Mouse (Mus musculus) CD8-positive naive resting alpha-beta T cell, adult 2 months (primary cell): ENCODE measurements around the gene Tex26.

Source experiments
- DNase-seq, 2 experiments: peaks; one replicate each; pipeline ENCODE4 v3.0.0; 2022; ENCODE audit warnings: low read depth in 2 of 2, low spot score in 2 of 2

The Tex26 gene

DNA sequence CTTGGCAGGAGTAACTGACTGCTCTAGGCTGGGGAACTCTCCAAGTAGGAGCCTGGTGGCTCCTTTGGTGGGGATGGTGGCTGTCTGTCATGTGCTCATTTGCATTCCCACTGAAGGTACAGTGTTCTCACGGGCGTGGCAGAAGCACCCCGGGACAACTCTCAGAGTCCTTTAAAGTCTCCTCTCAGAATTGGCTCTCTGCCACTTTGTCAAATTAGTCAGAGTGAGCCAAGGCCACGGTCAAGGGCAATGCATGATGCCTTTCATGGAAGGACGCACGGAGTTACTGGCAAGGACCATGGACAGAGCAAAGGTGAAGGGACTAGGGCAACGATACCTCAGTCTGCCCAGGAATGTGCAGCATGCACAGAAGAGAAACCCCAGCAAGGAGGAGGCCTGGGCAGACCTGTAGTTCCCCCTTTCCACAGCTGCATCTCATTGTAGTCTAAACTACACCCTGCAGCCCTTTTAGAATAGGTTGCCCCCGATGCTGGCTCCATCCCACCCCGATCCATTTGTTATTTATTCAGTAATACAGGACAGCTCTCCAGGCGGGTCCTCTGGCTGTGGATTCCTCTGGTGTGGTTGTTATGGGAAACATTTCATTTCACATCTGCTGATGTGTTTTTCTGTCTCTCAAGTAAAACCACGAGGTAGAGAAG lies 49.0 kb downstream of the Tex26 start:
- no peak for DNase-seq

DNA sequence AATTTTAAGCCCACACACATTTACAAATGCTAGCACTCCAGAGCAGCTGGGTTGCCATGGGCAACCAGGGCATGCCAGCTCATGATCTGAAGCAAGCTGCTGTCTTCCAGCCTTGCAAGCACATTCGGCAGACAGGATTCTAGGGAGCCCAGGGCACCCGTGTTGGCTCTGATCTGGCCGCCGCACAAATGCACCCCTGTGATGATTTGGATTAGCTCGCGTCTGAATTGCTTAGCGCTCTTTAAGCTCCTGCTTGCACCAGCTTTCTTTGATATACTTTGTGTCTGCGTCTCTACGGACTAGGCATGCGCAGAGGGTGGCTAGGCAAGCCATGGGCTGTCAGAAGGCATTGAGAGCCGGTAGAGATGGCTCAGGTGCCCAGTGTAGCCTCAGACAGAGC lies 49.7 kb downstream of the Tex26 start:
- no peak for DNase-seq

DNA sequence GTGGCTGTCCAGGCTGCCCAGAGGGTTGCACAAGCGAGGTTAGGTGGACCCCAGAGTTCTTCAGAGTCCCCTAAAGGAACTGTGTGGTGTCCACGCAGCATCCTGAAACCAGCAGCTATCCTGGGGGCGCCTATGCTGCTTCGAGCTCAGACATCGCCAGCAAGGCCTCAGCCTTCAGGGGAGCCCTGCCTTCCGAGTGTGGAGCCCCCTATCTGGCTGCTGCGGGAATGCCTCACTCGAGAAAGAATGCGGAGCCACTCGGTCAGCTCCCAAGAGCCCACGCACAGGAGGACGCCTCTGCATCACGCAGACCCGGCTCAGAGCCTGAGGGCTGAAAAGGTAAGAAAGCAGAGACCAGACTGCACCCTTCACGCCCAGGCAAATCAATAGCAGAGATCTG lies 50.8 kb downstream of the Tex26 start:
- no peak for DNase-seq

DNA sequence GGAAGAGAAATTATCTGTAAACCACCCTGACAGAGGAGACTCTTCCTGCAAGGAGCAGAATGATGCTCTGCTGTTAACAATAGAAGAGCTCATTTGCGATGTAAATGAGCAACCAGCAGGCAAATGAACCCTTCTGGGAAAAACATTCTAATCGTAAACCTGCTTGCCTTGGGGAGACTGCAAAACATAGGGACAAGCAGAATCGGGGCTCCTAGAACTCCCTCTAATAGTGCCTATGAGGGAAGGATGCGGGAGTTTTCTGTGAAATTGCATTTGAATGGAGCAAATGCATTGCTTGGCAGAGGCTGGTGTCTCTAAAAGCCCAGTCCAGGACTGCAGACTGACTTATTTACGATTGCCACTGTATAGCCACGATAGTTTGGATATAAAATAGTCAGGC lies 56.2 kb downstream of the Tex26 start:
- DNase-seq = no peak

DNA sequence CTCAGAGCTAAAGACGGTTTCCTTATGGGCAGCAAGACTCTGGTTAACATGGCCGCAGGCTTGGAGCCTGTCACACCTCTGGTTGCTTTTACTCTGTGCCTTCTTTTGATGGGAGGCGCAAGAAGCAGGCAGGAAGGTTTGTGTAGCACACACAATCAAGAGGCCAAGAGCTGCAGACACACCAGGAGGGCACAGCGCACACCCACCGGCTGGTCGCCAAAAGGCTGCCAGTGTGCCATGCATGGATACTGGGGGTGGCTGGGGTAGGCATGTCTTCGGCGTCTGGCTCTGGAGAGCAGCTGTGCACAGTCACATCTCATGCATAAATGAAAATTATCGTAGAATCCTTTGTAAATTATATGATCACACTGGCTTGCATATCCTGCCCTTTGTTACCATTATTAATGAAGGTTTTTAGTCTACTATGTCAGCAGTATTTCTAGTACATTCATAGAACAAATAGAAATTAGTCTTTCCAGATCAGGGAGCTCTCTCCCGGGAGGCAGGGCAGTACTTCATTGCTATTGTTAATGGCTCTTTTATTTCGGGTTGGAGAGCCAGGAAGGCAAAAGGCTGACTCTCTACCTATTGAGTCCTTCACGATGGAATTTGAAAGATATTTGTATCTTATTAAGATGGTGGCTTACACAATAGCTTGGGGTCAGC lies 57.1 kb downstream of the Tex26 start:
- no peak for DNase-seq

DNA sequence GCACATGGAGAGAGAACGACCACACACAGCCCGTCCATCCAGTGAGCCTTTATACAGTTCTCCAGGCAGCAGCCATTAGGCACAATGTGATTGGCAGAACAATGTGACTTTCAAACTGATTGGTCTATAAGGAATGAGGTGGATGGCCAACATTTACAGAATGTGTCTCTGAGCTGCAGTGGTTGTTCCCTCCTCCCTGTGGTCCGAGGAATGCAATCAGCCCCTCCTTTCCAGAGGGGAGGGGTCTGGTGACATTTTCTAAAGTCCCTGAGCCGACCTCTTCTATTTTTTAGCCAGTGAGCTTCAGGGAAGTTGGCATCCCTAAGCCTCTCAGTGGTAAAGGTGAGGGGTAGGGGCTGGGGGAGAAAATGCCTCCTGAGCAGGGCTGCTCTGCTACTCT lies 60.5 kb downstream of the Tex26 start:
- DNase-seq = no peak

DNA sequence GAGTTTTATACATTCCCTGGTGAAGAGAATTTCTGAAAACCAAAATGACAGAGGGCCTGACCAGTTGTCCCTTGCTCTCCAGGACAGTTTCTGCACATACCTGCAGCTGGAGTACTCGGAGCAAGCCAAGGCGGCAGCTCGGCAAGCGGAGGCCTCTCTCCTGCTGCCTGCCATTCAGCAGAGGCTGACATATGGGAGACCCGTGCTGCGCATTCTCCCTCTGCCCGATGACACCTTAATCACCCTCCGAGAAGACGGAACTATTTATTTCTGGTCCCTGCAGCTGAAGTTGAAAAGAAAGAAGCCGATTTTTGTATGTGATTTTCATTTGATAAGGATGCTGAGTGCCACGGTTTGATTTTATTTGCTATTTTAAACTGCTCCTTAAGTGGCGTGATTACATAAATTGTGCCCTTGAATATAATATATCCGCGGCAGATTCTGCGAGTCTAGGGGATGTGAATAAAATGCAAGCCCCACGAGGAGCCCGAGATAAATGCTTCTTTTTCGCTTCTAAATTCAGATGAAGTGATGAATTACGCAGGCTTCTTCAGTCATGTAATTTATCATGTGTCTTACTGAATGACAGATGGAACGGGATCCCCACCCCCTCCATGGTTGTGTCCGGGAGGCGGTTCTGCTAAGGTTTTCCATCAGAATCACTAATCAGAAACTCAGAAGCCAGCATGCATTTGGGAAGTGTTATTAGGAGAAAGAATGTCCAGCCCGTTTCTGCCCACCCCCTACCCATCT lies 64.1 kb downstream of the Tex26 start:
- DNase-seq = no peak

DNA sequence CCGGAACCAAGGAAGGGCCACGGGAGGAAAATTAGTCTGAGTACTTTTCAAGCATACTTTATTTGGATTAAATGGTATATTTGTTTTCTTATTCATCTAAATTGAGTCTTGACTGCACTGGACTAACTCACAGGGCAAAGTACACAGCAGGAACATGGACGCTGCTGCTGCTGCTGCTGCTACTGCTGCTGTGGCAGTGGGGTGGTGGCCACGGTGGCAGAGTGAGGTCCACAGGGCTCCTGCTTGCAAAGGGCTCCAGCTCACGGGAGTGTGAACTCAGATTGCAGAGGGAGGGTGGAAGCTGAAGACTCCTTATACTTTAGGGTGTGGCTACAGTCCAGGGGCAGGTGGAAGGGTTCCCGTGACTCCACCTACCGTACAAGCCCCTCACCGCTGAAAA lies 65.5 kb downstream of the Tex26 start:
- DNase-seq = no peak

DNA sequence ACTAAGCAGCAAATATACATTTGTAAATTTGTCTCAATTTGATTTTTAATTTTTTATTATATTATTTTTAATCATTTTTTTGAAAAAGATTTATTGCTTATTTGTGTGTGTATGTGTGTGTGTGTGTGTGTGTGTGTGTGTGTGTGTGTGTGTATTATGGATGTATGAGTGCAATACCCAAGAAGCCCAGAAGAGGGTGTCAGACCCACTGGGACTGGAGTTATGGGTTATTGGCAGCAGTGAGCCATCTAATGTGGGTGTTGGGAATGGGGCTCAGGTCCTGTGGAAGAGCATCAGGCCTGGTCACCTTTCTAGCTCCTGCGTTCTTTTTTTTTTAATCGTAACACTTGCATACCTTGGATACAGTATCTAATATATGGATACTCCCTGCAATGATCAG lies 66.6 kb downstream of the Tex26 start:
- no peak for DNase-seq

DNA sequence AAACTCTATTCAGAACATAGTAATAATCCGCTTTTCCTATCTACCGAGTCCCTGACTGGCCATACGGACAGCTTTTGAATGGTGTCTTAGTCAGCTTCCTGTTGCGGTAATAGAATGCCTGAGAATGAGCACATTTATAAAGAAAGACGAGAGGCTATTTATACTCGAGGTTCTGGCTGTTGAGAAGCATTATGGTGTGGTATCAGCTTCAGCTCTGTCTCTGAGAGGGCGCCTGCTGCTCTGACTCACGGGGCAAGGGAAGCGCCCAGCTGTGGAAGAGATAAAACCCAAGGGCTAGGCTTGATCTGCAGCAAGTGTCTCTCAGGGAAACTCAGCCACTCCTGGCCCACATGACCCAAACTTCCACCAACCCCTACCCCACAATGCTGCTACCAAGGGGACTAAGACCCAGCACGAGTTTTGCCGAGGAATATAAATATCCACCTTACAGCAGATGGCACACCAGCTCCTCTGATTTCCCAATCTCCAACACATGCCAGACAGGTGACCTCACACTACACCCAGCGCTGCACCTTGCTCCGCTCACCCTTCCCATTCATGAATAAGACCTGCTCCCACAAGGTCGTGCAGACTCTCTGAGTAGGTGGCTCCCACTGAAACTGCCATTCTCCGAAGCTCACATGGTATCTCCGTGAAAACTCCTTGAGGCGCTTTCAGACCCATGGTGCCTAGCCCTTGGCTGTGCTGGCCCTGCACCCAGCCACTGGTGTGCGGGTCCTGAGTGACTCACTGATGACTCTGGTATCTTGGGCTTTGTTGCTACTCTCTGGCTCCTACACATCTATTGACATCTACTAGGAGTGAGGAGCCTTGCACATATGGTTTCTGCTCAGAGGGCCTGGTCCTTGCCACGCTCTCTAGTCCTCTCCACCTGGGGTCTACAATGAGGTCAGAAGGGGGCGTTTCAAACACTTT lies 68.9 kb downstream of the Tex26 start:
- DNase-seq = no peak

DNA sequence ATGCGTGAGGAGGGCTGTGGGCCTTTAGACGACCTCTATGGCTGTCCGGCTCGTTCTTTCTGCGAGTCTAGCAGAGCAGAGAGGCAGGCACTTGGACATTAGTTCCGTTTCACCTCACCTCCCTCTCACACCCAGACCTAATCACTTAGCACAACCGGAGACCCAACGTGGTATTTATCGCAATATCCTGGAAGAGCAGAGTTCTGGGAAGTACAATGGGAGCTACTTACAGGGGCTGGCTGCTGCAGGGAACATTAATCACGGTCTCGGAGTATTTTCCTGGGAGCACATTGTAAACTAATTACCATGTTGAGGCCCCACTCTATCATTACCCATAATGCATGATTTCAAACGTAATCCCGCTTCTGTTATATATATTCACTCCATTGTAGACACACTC lies 70.9 kb downstream of the Tex26 start:
- no peak for DNase-seq

DNA sequence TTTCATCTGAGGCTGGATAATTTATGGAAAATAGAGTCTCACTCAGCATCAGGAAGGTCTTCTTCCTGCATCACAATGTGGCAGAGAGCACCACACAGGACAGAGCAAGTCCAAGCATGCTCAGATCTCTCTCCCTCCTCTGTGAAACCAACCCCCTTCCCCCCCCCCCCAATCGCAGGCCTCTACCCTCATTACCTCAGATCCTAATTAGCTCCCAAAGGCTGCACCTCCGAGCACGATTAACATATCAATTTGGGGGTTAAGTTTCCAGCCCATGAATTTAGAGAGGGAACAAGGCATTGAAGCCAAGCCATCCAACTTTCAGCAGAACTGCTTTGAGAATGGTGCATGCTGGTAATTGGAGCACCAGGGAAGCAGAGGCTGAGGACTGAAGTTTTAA lies 73.2 kb downstream of the Tex26 start:
- no peak for DNase-seq

DNA sequence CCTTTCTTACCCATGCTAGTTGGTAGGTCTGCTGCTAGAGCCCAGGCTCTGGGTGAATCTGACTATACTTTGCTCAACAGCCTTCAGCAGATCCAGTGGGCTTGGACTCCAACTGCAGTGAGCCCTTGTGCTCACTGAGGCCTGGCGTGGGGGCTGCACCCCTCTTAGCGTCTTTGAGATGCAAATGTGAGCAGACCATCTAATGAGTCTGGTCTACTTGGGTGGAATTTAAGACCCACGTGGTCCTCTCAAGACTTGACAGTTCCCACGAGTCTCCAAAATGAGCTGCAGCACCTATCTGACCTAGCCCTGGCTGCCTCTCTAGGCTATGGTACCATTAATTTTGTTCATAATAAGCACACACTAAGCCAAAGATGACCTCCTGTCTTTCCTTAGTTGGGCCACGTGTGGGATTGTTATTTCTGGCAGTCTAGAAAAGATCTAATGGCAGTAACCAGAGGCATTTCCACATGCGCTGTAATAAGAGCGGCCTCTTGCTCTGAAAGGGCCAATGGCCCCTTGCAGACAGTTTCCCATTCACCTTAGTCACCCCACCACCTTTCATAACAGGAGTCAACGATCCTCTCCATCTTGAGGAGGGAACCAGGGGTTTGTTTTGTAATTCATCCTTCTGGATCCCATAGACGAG lies 74.1 kb downstream of the Tex26 start:
- DNase-seq = no peak

DNA sequence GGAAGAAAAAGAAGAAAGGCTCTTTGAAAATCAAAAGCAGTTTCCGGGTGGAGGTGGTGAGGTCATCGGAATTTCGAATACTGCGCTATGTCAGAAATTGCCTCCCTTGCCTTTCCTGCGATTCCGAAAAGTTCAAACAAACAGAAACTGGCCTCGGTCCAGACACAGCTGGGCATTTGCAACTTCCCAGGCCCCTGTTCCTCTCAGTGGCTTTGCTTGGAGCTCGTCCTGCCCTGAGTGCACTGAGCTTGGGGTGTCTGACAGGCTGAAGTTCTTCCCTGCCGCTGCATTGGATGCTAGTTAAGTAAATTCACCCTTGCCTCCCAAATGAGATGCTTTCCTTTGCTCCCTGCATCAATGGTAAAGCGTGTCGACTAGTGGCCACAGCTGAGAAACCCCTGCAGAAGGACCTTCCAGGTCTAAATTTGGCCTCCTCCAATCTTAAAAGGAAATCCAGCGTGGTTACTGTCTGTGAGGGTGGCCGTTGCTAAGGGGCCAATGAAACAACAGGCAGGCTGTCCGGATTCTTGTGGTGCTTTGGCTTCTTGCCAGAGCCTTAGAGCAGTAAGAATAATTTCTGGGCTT lies 74.7 kb downstream of the Tex26 start:
- DNase-seq = no peak

DNA sequence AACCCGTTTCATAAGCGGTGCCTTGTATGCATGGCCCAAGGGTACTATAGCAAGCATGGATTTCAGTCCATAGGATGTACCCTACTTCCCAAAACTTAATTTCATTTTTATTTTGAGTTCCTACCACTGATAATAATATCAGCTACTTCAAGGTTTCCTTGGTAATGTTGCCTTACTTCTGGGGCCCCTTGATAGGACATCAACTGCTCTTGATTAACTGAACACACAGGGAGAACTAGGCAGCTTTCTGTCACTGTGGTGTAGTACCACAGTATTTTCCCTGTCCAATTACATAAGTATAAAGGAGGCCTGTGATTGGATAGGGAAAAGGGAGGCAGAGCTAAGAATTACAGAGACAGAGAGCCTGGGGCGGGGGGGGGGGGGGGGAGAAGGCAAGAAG lies 75.4 kb downstream of the Tex26 start:
- no peak for DNase-seq

DNA sequence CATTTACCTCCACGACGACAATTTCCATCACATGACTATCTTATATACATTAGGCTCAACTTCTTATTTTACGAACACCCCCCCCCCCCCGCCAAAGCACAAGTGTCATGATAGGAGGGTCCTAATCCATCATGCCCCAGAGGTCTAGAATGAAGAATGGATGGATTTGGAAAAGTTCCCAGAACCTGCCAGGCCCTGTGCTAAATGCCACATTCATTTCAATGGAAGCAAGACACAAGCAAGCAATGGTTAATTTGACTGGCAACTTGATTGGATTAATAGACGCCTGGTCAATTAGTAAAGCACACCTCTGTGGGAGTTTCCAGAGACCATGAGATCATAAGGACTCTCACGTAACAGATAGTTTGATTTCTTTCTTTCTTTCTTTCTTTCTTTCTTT lies 77.7 kb downstream of the Tex26 start:
- DNase-seq = no peak
